ENCODE assay signal across 20 mouse cellular contexts in genomic region chr14:60386591-60387501, GRCm38 (mm10). TPM values are rescaled to one million over a fixed set of nuclear protein-coding genes. Genes with fewer than 3 reads are reported as not detected.
A peak's percentile ranks its signal among the peaks of the same experiment; 100 is the strongest.
DNase-seq lines count a peak whose midpoint lies in the region; ATAC-seq and TF ChIP-seq lines count a peak whose summit lies in the region.
"Had no signal": no experiment of that assay in that cellular context is flagged by ENCODE, and none has a peak within 500 bp of the region (broad histone marks: within the 10 kb centered on the region; RNA-seq: fewer than 3 reads in every experiment).

No protein-coding gene starts in this region.

- peak; percentile 92 for ATAC-seq in intestine, embryonic 15.5 days
- ATAC-seq in liver, embryonic 12.5 days = peak; percentile 54; the same call in 1 of the 2 replicates
- peak; percentile 63 for ATAC-seq in stomach, embryonic 15.5 days (ENCODE audit: insufficient read depth, low FRiP score, low read depth)
- ATAC-seq: lung, postnatal 0 days had no signal

- no peaks in the 10 kb centered on the region for H3K27me3 ChIP-seq in kidney, adult 2 months (replicated peaks; ENCODE audit: control insufficient read depth, insufficient read depth, low read length)
- no peaks in the 10 kb centered on the region for H3K27me3 ChIP-seq in intestine, embryonic 15.5 days (replicated peaks)
- no peaks in the 10 kb centered on the region for H3K27me3 ChIP-seq in liver, embryonic 12.5 days (replicated peaks)
- H3K27me3 ChIP-seq in stomach, embryonic 15.5 days (replicated peaks) = no peaks in the 10 kb centered on the region
- no peaks in the 10 kb centered on the region for H3K27me3 ChIP-seq in hindbrain, embryonic 10.5 days (ENCODE audit: insufficient read depth, poor library complexity, severe bottlenecking)
- H3K27me3 ChIP-seq: embryonic facial prominence, embryonic 15.5 days; heart, embryonic 12.5 days; hindbrain, embryonic 15.5 days; kidney, embryonic 15.5 days; midbrain, embryonic 12.5 days; neural tube, embryonic 13.5 days had no signal

- DNase-seq in kidney, adult 2 months = peak; percentile 39
- no peak for DNase-seq in kidney, postnatal 4 days
- no peak for DNase-seq in heart, adult 18-20 months
- DNase-seq in hindbrain, embryonic 10.5 days (ENCODE audit: low spot score) = no peak
- DNase-seq: cerebellum, adult 18-20 months; cerebellum, postnatal 36 days; right cerebral cortex, adult 18-20 months; thymus, adult 2 months had no signal

- TF ChIP-seq CTCF in kidney, adult 2 months (conservative IDR thresholded peaks at IDR 0.05; ENCODE audit: insufficient read depth, insufficient read length, low read depth, low read length) = no peak

- peak overlapping the region; percentile 15; the same call in 1 of the 2 replicates for H3K4me2 ChIP-seq in intestine, embryonic 15.5 days (replicated peaks)
- H3K4me2 ChIP-seq in liver, embryonic 12.5 days = no peak overlapping the region
- H3K4me2 ChIP-seq in stomach, embryonic 15.5 days = no peak overlapping the region
- H3K4me2 ChIP-seq: embryonic facial prominence, embryonic 15.5 days; heart, embryonic 12.5 days; hindbrain, embryonic 15.5 days; kidney, embryonic 15.5 days had no signal

- no peak overlapping the region for H3K27ac ChIP-seq in kidney, adult 2 months (ENCODE audit: insufficient read depth, low read depth, low read length)
- H3K27ac ChIP-seq in intestine, embryonic 15.5 days = no peak overlapping the region
- no peak overlapping the region for H3K27ac ChIP-seq in liver, embryonic 12.5 days
- no peak overlapping the region for H3K27ac ChIP-seq in stomach, embryonic 15.5 days
- H3K27ac ChIP-seq in hindbrain, embryonic 10.5 days = no peak overlapping the region
- H3K27ac ChIP-seq: embryonic facial prominence, embryonic 15.5 days; hindbrain, embryonic 15.5 days; kidney, embryonic 15.5 days; neural tube, embryonic 13.5 days had no signal

- H3K9me3 ChIP-seq in intestine, embryonic 15.5 days = no peaks in the 10 kb centered on the region
- no peaks in the 10 kb centered on the region for H3K9me3 ChIP-seq in liver, embryonic 12.5 days (replicated peaks)
- H3K9me3 ChIP-seq in stomach, embryonic 15.5 days = no peaks in the 10 kb centered on the region
- H3K9me3 ChIP-seq in hindbrain, embryonic 10.5 days = no peaks in the 10 kb centered on the region
- H3K9me3 ChIP-seq: embryonic facial prominence, embryonic 15.5 days; heart, embryonic 12.5 days; hindbrain, embryonic 15.5 days; kidney, embryonic 15.5 days; midbrain, embryonic 12.5 days; neural tube, embryonic 13.5 days had no signal

- no peak for TF ChIP-seq POLR2A in kidney, adult 2 months (IDR thresholded peaks at IDR 0.05; ENCODE audit: low read depth, low read length)

- no peaks in the 10 kb centered on the region for H3K4me1 ChIP-seq in kidney, adult 2 months (ENCODE audit: control insufficient read depth, insufficient read depth, low read length)
- no peaks in the 10 kb centered on the region for H3K4me1 ChIP-seq in intestine, embryonic 15.5 days (replicated peaks)
- H3K4me1 ChIP-seq in liver, embryonic 12.5 days = no peaks in the 10 kb centered on the region
- no peaks in the 10 kb centered on the region for H3K4me1 ChIP-seq in stomach, embryonic 15.5 days
- peaks cover 37% of the 10 kb centered on the region for H3K4me1 ChIP-seq in hindbrain, embryonic 10.5 days (replicated peaks)
- H3K4me1 ChIP-seq: embryonic facial prominence, embryonic 15.5 days; heart, embryonic 12.5 days had no signal

- no peaks in the 10 kb centered on the region for H3K36me3 ChIP-seq in kidney, adult 2 months (ENCODE audit: control insufficient read depth, insufficient read depth, low read length)
- no peaks in the 10 kb centered on the region for H3K36me3 ChIP-seq in intestine, embryonic 15.5 days
- no peaks in the 10 kb centered on the region for H3K36me3 ChIP-seq in liver, embryonic 12.5 days
- no peaks in the 10 kb centered on the region for H3K36me3 ChIP-seq in stomach, embryonic 15.5 days
- no peaks in the 10 kb centered on the region for H3K36me3 ChIP-seq in hindbrain, embryonic 10.5 days
- H3K36me3 ChIP-seq: embryonic facial prominence, embryonic 15.5 days; heart, embryonic 12.5 days; hindbrain, embryonic 15.5 days; kidney, embryonic 15.5 days; neural tube, embryonic 13.5 days had no signal

- no peak overlapping the region for H3K4me3 ChIP-seq in kidney, adult 2 months (ENCODE audit: insufficient read depth, low read depth, low read length)
- H3K4me3 ChIP-seq in intestine, embryonic 15.5 days (replicated peaks) = no peak overlapping the region
- H3K4me3 ChIP-seq in liver, embryonic 12.5 days = no peak overlapping the region
- H3K4me3 ChIP-seq in stomach, embryonic 15.5 days (replicated peaks) = no peak overlapping the region
- no peak overlapping the region for H3K4me3 ChIP-seq in hindbrain, embryonic 10.5 days
- H3K4me3 ChIP-seq: embryonic facial prominence, embryonic 15.5 days; heart, embryonic 12.5 days; hindbrain, embryonic 15.5 days; kidney, embryonic 15.5 days; midbrain, embryonic 12.5 days; neural tube, embryonic 13.5 days had no signal

- WGBS in kidney, adult 2 months = 56% methylated on average over 6 of the region's 6 CpGs
- WGBS in intestine, embryonic 15.5 days = 60% methylated on average over 6 of the region's 6 CpGs
- WGBS in liver, embryonic 12.5 days (ENCODE audit: insufficient replicate concordance) = 56% methylated on average over 6 of the region's 6 CpGs
- WGBS in stomach, embryonic 15.5 days = 66% methylated on average over 6 of the region's 6 CpGs
- 87% methylated on average over 6 of the region's 6 CpGs for WGBS in hindbrain, embryonic 10.5 days

- no peak overlapping the region for H3K9ac ChIP-seq in intestine, embryonic 15.5 days
- no peak overlapping the region for H3K9ac ChIP-seq in liver, embryonic 12.5 days
- no peak overlapping the region for H3K9ac ChIP-seq in stomach, embryonic 15.5 days
- H3K9ac ChIP-seq: embryonic facial prominence, embryonic 15.5 days; heart, embryonic 12.5 days; hindbrain, embryonic 15.5 days; kidney, embryonic 15.5 days; midbrain, embryonic 12.5 days; neural tube, embryonic 13.5 days had no signal

RNA-seq across cellular contexts. Expression of gene Amer2, which starts 13.8 kb away (rescaled TPM):
- polyA plus RNA-seq in kidney, adult 2 months (2012; rRNA removed) = 0.08 and 0.11 TPM in 2 replicates
- polyA plus RNA-seq in intestine, embryonic 15.5 days (2015; fragmentation: Nextera tagmentation; extraction: Ambion mirVana) = 1.5 TPM in 2 replicates
- polyA plus RNA-seq in liver, embryonic 12.5 days (2016; fragmentation: Nextera tagmentation; extraction: Ambion mirVana) = 0.49 and 0.50 TPM in 2 replicates
- 1.4 TPM in 2 replicates for polyA plus RNA-seq in stomach, embryonic 15.5 days (2015; fragmentation: Nextera tagmentation; extraction: Ambion mirVana)
- total RNA-seq in heart, adult 18-20 months (2021) = not detected
- 8.2 and 13.5 TPM in 2 replicates for polyA plus RNA-seq in hindbrain, embryonic 10.5 days (2016; fragmentation: Nextera tagmentation; extraction: Ambion mirVana)
- total RNA-seq: heart, postnatal 25 days had no signal
- polyA plus RNA-seq: small intestine, adult 2 months had no signal
